Mouse (Mus musculus) cerebellum, adult 2 months (tissue): Measurements from ENCODE around the gene Emilin1.

Source experiments
- CTCF ChIP-seq: fragments of 200-500 bp; IDR thresholded peaks from 2 replicates; pipeline ENCODE4 v1.5.1; 2011; ENCODE audit warnings: low read depth, mild to moderate bottlenecking, control low read depth, low read length, moderate library complexity, borderline replicate concordance; ENCODE audit not compliant: insufficient read depth
- POLR2A ChIP-seq: fragments of 200-500 bp; IDR thresholded peaks from 2 replicates; pipeline ENCODE4 v1.6.1; 2011; ENCODE audit warnings: low read length, control low read depth, borderline replicate concordance; ENCODE audit not compliant: insufficient read depth

- TF ChIP-seq CTCF, result peak; percentile 77; the same call in 1 of the 2 replicates
- peak; percentile 18; the same call in 1 of the 2 replicates for TF ChIP-seq POLR2A
Measured at GRCm38 (mm10) chr5:30915974-30916433, 2.8 kb downstream of the Emilin1 start.
